Mouse (Mus musculus) myocyte (in vitro differentiated cells): Measurements from ENCODE around the gene Lrrc49. TPM values are rescaled to one million over a fixed set of nuclear protein-coding genes. Genes with fewer than 3 reads are reported as not detected.

Experiments
- H3K27me3 ChIP-seq: one replicate; pipeline ENCODE4 v1.6.1; 2011; ENCODE audit not compliant: control insufficient read depth, insufficient read depth, insufficient read length
- H3K36me3 ChIP-seq: one replicate; pipeline ENCODE4 v1.6.1; 2011; ENCODE audit not compliant: control insufficient read depth, insufficient read depth
- H3K4me2 ChIP-seq: one replicate; pipeline ENCODE4 v1.6.1; 2011; ENCODE audit warnings: low read depth, control low read depth
- H3K4me3 ChIP-seq: one replicate; pipeline ENCODE4 v1.5.1; 2011; ENCODE audit warnings: mild to moderate bottlenecking, control low read depth, moderate library complexity
- H3K79me2 ChIP-seq: one replicate; pipeline ENCODE4 v1.6.1; 2011; ENCODE audit not compliant: control insufficient read depth, insufficient read depth
- H3ac ChIP-seq: one replicate; pipeline ENCODE4 v1.6.1; 2011; ENCODE audit not compliant: control insufficient read depth, insufficient read length
- CEBPB ChIP-seq: IDR thresholded peaks from 2 replicates; pipeline ENCODE4 v1.6.1; 2011; ENCODE audit warnings: mild to moderate bottlenecking, moderate library complexity; ENCODE audit not compliant: poor library complexity, insufficient read depth, severe bottlenecking
- E2F4 ChIP-seq: IDR thresholded peaks from one replicate; pipeline ENCODE4 v1.6.1; 2011; ENCODE audit warnings: mild to moderate bottlenecking, control low read depth, moderate library complexity; ENCODE audit not compliant: insufficient read depth
- MAX ChIP-seq: IDR thresholded peaks from one replicate; pipeline ENCODE4 v1.6.1; 2011; ENCODE audit warnings: low read depth, mild to moderate bottlenecking, control low read depth
- MYOD1 ChIP-seq, 3 experiments: IDR thresholded peaks; one replicate each; pipeline ENCODE4 v1.6.1; 2011; ENCODE audit warnings: control low read depth in 2 of 3, low read depth in 2 of 3, mild to moderate bottlenecking in 2 of 3, moderate library complexity in 1 of 3; ENCODE audit not compliant: insufficient read length in 2 of 3, control insufficient read depth in 1 of 3
- MYOG ChIP-seq, 3 experiments: IDR thresholded peaks; one replicate each; pipeline ENCODE4 v1.6.1; 2011; ENCODE audit warnings: control low read depth in 2 of 3, low read depth in 2 of 3, mild to moderate bottlenecking in 2 of 3; ENCODE audit not compliant: insufficient read length in 2 of 3, control insufficient read depth in 1 of 3, insufficient read depth in 1 of 3
- POLR2A ChIP-seq: IDR thresholded peaks from one replicate; pipeline ENCODE4 v1.6.1; 2011; ENCODE audit warnings: low read depth, mild to moderate bottlenecking, control low read depth, moderate library complexity; ENCODE audit not compliant: insufficient read length
- POLR2AphosphoS2 ChIP-seq: IDR thresholded peaks from one replicate; pipeline ENCODE4 v1.6.1; 2011; ENCODE audit warnings: low read depth, control low read depth; ENCODE audit not compliant: insufficient read length
- REST ChIP-seq: IDR thresholded peaks from one replicate; pipeline ENCODE4 v1.6.1; 2011; ENCODE audit warnings: mild to moderate bottlenecking, control low read depth, moderate library complexity; ENCODE audit not compliant: insufficient read depth, insufficient read length
- SRF ChIP-seq: IDR thresholded peaks from one replicate; pipeline ENCODE4 v1.6.1; 2011; ENCODE audit warnings: low read depth; ENCODE audit not compliant: control insufficient read depth, insufficient read length
- TCF12 ChIP-seq: IDR thresholded peaks from one replicate; pipeline ENCODE4 v1.6.1; 2011; ENCODE audit warnings: mild to moderate bottlenecking, control low read depth; ENCODE audit not compliant: poor library complexity, insufficient read depth, severe bottlenecking
- TCF3 ChIP-seq: IDR thresholded peaks from one replicate; pipeline ENCODE4 v1.6.1; 2011; ENCODE audit warnings: low read depth, control low read depth; ENCODE audit not compliant: insufficient read length
- USF1 ChIP-seq: IDR thresholded peaks from one replicate; pipeline ENCODE4 v1.6.1; 2011; ENCODE audit warnings: low read depth, mild to moderate bottlenecking, control low read depth, moderate library complexity
- polyA plus RNA-seq: library from polyadenylated mRNA; unstranded; fragments of >200 nt; fragmentation: generic; extraction: Trizol; gene quantifications from one replicate; pipeline ENCODE4 v1.2.1, GENCODE M21; 2012; ENCODE audit warnings: missing spikeins

Gene Lrrc49
- polyA plus RNA-seq, 1 experiment: 5.8 TPM

DNA sequence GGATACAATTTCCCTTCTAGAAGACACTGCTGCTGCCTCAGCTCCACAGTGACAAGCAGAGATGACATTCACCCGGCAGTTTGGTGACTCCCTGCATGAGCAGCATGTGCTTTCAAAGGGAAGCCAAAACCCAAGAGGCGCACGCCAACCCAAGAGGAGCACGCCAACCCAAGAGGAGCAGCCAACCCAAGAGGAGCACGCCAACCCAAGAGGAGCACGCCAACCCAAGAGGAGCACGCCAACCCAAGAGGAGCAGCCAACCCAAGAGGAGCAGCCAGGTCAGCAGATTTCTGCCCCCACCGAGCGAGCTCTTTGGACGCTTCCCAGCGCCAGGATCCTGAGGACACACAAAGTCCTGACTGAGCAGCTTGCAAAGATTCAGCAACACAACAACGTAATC, 23.6 kb downstream of the Lrrc49 start:
- Histone ChIP-seq H3K4me2 (no peak overlapping the region), H3K79me2 (no peaks in the 10 kb centered on the region), H3ac (no peak overlapping the region), H3K27me3 (no peaks in the 10 kb centered on the region), H3K4me3 (no peak overlapping the region), H3K36me3 (peaks cover 7% of the 10 kb centered on the region)
- TF ChIP-seq POLR2A: no peak
- TF ChIP-seq USF1: no peak
- no peak for TF ChIP-seq MYOD1 (IDR thresholded peaks at IDR 0.05; ENCODE audit: control insufficient read depth in 1 of 3, insufficient read length in 2 of 3, low read depth in 2 of 3)
- TF ChIP-seq MAX: no peak
- TF ChIP-seq E2F4: no peak
- no peak for TF ChIP-seq MYOG (IDR thresholded peaks at IDR 0.05; ENCODE audit: control insufficient read depth in 1 of 3, insufficient read depth in 1 of 3, insufficient read length in 2 of 3, low read depth in 2 of 3)
- no peak for TF ChIP-seq SRF
- no peak for TF ChIP-seq TCF12
- TF ChIP-seq TCF3: no peak

DNA sequence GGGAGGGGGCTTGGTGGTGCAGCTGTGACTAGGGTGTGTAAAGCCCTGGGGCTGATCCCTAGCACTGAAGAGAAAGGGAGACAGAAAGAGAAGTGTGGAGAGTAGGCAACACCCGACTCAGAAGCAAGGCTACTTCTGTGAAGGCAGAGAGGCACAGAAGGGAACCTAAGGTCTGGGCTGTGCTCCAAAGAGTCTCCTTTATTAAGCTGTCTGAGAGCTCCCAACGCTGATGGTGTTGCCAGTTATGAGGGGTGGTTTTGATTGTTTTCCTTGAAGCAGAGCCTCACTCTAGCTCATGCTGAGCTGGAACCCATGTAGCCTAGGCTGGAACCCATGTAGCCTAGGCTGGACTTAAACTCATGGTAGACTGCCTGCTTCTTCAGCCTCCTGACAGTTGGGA, 25.0 kb downstream of the Lrrc49 start:
- Histone ChIP-seq H3ac (no peak overlapping the region), H3K36me3 (peaks cover 7% of the 10 kb centered on the region), H3K4me3 (no peak overlapping the region), H3K79me2 (no peaks in the 10 kb centered on the region), H3K27me3 (no peaks in the 10 kb centered on the region), H3K4me2 (no peak overlapping the region)
- TF ChIP-seq MYOG (IDR thresholded peaks at IDR 0.05; ENCODE audit: control insufficient read depth in 1 of 3, insufficient read depth in 1 of 3, insufficient read length in 2 of 3, low read depth in 2 of 3) (no peak), REST (no peak), TCF3 (no peak), POLR2A (no peak), MAX (no peak), TCF12 (no peak), E2F4 (no peak), USF1 (no peak), MYOD1 (IDR thresholded peaks at IDR 0.05; ENCODE audit: control insufficient read depth in 1 of 3, insufficient read length in 2 of 3, low read depth in 2 of 3) (no peak), CEBPB (no peak), SRF (no peak), POLR2AphosphoS2 (no peak)

- no peaks in the 10 kb centered on the region for H3K79me2 ChIP-seq
- H3ac ChIP-seq: no peak overlapping the region
- H3K4me2 ChIP-seq: no peak overlapping the region
- no peaks in the 10 kb centered on the region for H3K36me3 ChIP-seq
- H3K27me3 ChIP-seq: no peaks in the 10 kb centered on the region
- no peak overlapping the region for H3K4me3 ChIP-seq
- TF ChIP-seq MYOG (IDR thresholded peaks at IDR 0.05; ENCODE audit: control insufficient read depth in 1 of 3, insufficient read depth in 1 of 3, insufficient read length in 2 of 3, low read depth in 2 of 3) (no peak), E2F4 (no peak), MYOD1 (IDR thresholded peaks at IDR 0.05; ENCODE audit: control insufficient read depth in 1 of 3, insufficient read length in 2 of 3, low read depth in 2 of 3) (no peak), CEBPB (no peak), MAX (no peak), POLR2A (no peak), REST (no peak), POLR2AphosphoS2 (no peak), TCF3 (no peak), USF1 (no peak)
These were observed 34.4 kb downstream of the Lrrc49 start for GRCm38 (mm10) chr9:60653582-60653981.

GRCm38 (mm10) chr9:60653137-60653536, 34.8 kb downstream of the Lrrc49 start:
- Histone ChIP-seq H3K4me3 (no peak overlapping the region), H3ac (no peak overlapping the region), H3K4me2 (no peak overlapping the region), H3K27me3 (no peaks in the 10 kb centered on the region), H3K36me3 (no peaks in the 10 kb centered on the region), H3K79me2 (no peaks in the 10 kb centered on the region)
- TF ChIP-seq POLR2A: no peak
- TF ChIP-seq CEBPB: no peak
- TF ChIP-seq SRF: no peak
- no peak for TF ChIP-seq MYOG (IDR thresholded peaks at IDR 0.05; ENCODE audit: control insufficient read depth in 1 of 3, insufficient read depth in 1 of 3, insufficient read length in 2 of 3, low read depth in 2 of 3)
- TF ChIP-seq TCF12: no peak
- TF ChIP-seq REST: no peak
- TF ChIP-seq POLR2AphosphoS2: no peak
- no peak for TF ChIP-seq USF1
- no peak for TF ChIP-seq TCF3
- no peak for TF ChIP-seq E2F4

DNA sequence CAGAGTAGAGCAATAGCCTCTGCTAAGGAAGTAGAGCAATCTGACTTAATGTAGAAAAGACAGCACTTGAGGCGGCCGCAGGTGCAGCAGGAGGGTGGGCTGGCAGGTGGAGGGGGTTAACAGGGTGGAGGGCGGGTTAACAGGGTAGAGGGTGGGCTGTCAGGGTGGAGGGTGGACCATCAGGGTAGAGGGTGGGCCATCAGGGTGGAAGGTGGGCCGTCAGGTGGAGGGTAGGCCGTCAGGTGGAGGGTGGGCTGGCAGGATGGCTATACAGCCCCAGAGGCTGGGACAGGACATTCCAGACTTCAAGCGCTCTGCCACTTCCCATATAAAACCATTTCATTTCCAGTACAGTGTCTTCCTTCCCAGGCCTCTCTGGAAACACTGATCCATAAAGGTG, 37.7 kb downstream of the Lrrc49 start:
- H3K79me2 ChIP-seq: no peaks in the 10 kb centered on the region
- H3K4me3 ChIP-seq: no peak overlapping the region
- H3K27me3 ChIP-seq: no peaks in the 10 kb centered on the region
- peaks cover 3% of the 10 kb centered on the region for H3K36me3 ChIP-seq
- no peak overlapping the region for H3ac ChIP-seq
- no peak overlapping the region for H3K4me2 ChIP-seq
- no peak for TF ChIP-seq USF1
- no peak for TF ChIP-seq REST
- TF ChIP-seq TCF3: no peak
- no peak for TF ChIP-seq MYOD1 (IDR thresholded peaks at IDR 0.05; ENCODE audit: control insufficient read depth in 1 of 3, insufficient read length in 2 of 3, low read depth in 2 of 3)
- TF ChIP-seq TCF12: no peak
- no peak for TF ChIP-seq MYOG (IDR thresholded peaks at IDR 0.05; ENCODE audit: control insufficient read depth in 1 of 3, insufficient read depth in 1 of 3, insufficient read length in 2 of 3, low read depth in 2 of 3)
